Mouse (Mus musculus): ENCODE data around the gene Nfkb2. TPM values are rescaled to one million over a fixed set of nuclear protein-coding genes. Genes with fewer than 3 reads are reported as not detected.

Gene Nfkb2
- polyA plus RNA-seq, 1 experiment from 2014 or later, result 9.2 TPM

DNA sequence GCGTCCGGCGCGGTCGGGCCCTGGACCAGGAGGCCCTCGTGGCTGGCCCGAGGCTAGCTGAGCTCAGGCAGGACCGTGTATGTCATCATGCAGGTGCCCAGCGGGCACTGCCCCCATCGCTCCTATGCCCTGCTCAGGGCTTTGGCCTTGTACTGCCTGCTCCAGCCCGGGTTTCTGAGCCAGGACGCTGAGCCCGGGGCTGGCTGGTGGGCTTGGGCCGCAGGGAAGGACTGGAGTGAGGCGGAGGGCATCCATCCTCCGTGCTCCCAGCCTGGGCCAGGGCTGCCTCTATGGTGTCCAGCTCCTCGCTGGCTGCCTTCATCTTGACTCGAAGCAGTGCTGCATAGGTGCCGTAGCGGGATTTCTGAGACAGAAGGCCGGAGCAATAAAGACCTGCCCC lies 8.4 kb downstream of the Nfkb2 start:
- Histone ChIP-seq H3K36me3 (ENCODE audit: control insufficient read depth, insufficient read depth, low read length) (peaks cover 32% of the 10 kb centered on the region), H3K4me2 (ENCODE audit: low read length) (no peak overlapping the region), H3K9ac (ENCODE audit: low read length) (no peak overlapping the region), H3K4me1 (replicated peaks; ENCODE audit: control insufficient read depth, insufficient read depth, low read length) (peaks cover 39% of the 10 kb centered on the region), H3K27ac (ENCODE audit: low read depth) (no peak overlapping the region), H3K27me3 (replicated peaks; ENCODE audit: control insufficient read depth, insufficient read depth, low read length) (peaks cover 20% of the 10 kb centered on the region), H3K9me3 (ENCODE audit: control insufficient read depth, low read length) (no peaks in the 10 kb centered on the region), H3K4me3 (ENCODE audit: low read depth, low read length) (no peak overlapping the region)
- DNase-seq (ENCODE audit: low spot score) (no peak), ATAC-seq (replicated peaks; ENCODE audit: low FRiP score, low TSS enrichment, low read depth) (no peak)
- WGBS, result 92% methylated on average over 20 of the region's 21 CpGs

DNA sequence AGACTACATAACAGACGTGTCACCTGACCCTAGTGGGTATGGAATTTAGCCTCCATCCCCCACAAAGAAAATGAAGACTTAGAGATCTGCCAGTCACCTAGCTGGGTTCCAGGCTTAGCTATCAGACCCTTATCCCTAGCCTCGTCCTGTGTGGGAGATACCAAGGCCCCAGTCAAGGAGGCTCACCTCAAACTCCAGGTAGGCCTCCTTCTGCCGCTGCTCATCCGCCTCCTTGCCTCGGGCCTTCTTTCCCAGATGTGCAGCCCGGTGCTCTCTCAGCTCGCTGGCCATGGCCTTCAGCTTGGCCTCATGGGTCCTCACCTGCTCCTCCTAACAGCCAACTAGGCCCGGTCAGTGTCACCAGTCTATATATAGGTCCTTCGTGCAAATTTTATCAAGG lies 9.0 kb downstream of the Nfkb2 start:
- peaks cover 40% of the 10 kb centered on the region for H3K4me1 ChIP-seq (replicated peaks; ENCODE audit: control insufficient read depth, insufficient read depth, low read length)
- H3K4me3 ChIP-seq (ENCODE audit: low read depth, low read length), result no peak overlapping the region
- peaks cover 28% of the 10 kb centered on the region for H3K36me3 ChIP-seq (ENCODE audit: control insufficient read depth, insufficient read depth, low read length)
- no peaks in the 10 kb centered on the region for H3K9me3 ChIP-seq (ENCODE audit: control insufficient read depth, low read length)
- 81% methylated on average over 9 of the region's 9 CpGs for WGBS
- no peak overlapping the region for H3K27ac ChIP-seq (ENCODE audit: low read depth)
- no peak for ATAC-seq (replicated peaks; ENCODE audit: low FRiP score, low TSS enrichment, low read depth)
- H3K9ac ChIP-seq (ENCODE audit: low read length), result no peak overlapping the region
- no peak overlapping the region for H3K4me2 ChIP-seq (ENCODE audit: low read length)
- peak; percentile 41 for DNase-seq (ENCODE audit: low spot score)
- peaks cover 25% of the 10 kb centered on the region for H3K27me3 ChIP-seq (replicated peaks; ENCODE audit: control insufficient read depth, insufficient read depth, low read length)

DNA sequence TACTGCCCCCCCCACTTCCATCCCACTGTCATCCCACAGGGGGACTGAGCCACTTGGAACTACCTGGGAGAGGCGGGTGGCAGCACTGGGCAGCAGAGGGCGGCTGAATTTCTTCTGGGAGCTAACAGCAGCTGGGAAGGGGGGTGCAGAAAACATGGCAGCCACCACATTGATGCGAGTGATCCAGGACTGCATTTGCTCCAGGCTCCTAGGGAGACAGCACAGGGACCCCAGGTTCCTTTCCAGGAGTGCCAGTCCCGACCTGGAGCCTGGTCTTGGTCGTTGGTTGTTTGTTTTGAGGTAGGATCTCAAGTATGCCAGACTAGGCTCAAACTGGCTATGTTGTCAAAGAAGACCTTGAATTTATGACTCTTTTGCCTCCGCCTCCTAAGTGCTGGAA lies 9.5 kb downstream of the Nfkb2 start:
- no peak overlapping the region for H3K4me3 ChIP-seq (ENCODE audit: low read depth, low read length)
- no peak overlapping the region for H3K27ac ChIP-seq (ENCODE audit: low read depth)
- no peak overlapping the region for H3K4me2 ChIP-seq (ENCODE audit: low read length)
- ATAC-seq (replicated peaks; ENCODE audit: low FRiP score, low TSS enrichment, low read depth) (no peak), DNase-seq (ENCODE audit: low spot score) (no peak)
- H3K27me3 ChIP-seq (replicated peaks; ENCODE audit: control insufficient read depth, insufficient read depth, low read length), result peaks cover 28% of the 10 kb centered on the region
- H3K4me1 ChIP-seq (replicated peaks; ENCODE audit: control insufficient read depth, insufficient read depth, low read length), result peaks cover 43% of the 10 kb centered on the region
- no peak overlapping the region for H3K9ac ChIP-seq (ENCODE audit: low read length)
- 65% methylated on average over 6 of the region's 6 CpGs for WGBS
- no peaks in the 10 kb centered on the region for H3K9me3 ChIP-seq (ENCODE audit: control insufficient read depth, low read length)
- peaks cover 28% of the 10 kb centered on the region for H3K36me3 ChIP-seq (ENCODE audit: control insufficient read depth, insufficient read depth, low read length)

DNA sequence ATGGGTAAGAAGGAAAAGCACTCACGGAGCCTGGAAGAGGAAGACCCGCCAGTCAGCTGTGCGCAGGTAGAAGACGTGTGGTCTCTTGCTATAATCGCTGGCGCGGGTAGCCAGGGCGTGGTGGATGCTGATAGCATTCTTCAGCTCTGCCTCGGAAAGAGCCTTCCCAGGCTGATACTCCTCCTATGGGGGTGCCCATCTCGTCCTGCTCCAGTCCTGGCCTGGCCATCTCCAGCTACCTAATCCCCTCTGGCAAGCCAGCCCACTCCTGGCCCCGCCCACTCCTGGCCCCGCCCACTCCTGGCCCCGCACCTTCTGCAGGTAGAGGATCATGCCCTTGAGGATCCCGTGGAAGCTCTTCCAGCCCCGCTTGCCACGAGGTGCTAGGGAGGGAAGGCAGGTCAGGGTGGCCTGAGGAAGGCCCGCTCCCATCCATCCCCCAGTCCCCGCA lies 10.1 kb downstream of the Nfkb2 start:
- Histone ChIP-seq H3K27ac (ENCODE audit: low read depth) (peak overlapping the region; percentile 90; the same call in 1 of the 2 replicates), H3K9ac (ENCODE audit: low read length) (peak overlapping the region; percentile 29)
- WGBS, result 21% methylated on average over 18 of the region's 18 CpGs

DNA sequence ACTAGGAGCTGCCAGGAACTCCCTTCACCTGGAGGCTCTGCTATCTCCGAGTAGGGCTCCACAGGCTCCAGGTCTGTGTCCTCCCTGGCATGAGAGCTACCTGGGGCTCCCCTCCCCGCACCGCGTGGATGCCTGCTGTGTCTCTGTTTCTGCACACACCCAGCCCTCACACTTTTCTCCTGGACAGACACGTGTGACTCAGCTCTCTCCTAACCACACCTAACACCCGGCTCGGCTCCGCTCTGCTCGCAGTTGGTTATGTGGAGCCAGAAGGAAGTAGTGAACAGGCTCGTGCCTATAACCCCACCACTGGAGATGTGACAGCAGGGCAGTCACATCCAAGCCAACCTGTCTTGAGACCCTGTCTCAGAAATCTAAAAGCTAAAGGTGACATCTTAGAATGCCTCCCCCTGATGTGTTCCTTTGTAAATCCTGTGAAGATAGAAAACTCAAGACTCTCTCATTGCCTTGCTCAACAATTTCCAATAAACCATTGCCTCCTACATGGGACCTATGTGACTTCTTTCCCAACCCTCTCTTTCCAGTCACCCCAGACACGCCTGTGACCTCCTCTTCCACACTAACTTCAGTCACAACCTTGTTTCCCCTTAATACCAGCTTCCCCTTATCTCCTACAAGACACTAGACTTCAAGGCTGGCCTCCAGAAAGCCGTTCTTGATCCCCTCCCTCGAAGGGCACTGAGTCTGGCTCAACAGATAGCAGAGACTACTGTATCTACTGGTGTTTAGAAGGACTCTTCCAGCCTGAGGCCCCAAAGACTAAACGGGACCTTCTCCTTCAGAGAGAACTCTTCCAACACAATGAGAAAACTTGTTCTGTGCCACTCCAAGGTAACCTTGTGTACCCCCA lies 11.0 kb downstream of the Nfkb2 start:
- H3K27ac ChIP-seq (ENCODE audit: low read depth), result peak overlapping the region; percentile 90
- WGBS, result 15% methylated on average over 14 of the region's 14 CpGs
- peaks cover 48% of the 10 kb centered on the region for H3K4me1 ChIP-seq (replicated peaks; ENCODE audit: control insufficient read depth, insufficient read depth, low read length)
- no peaks in the 10 kb centered on the region for H3K9me3 ChIP-seq (ENCODE audit: control insufficient read depth, low read length)
- H3K4me3 ChIP-seq (ENCODE audit: low read depth, low read length), result peak overlapping the region; percentile 13; the same call in 1 of the 2 replicates
- H3K36me3 ChIP-seq (ENCODE audit: control insufficient read depth, insufficient read depth, low read length), result peaks cover 24% of the 10 kb centered on the region
- DNase-seq (ENCODE audit: low spot score) (peak; percentile 69), ATAC-seq (replicated peaks; ENCODE audit: low FRiP score, low TSS enrichment, low read depth) (no peak)
- peak overlapping the region; percentile 29 for H3K9ac ChIP-seq (ENCODE audit: low read length)
- peaks cover 38% of the 10 kb centered on the region for H3K27me3 ChIP-seq (replicated peaks; ENCODE audit: control insufficient read depth, insufficient read depth, low read length)
- peak overlapping the region; percentile 61 for H3K4me2 ChIP-seq (ENCODE audit: low read length)

More for the DNA sequence above, 10.1 kb downstream of the Nfkb2 start:
- Histone ChIP-seq H3K27me3 (replicated peaks; ENCODE audit: control insufficient read depth, insufficient read depth, low read length) (peaks cover 34% of the 10 kb centered on the region), H3K4me2 (ENCODE audit: low read length) (peak overlapping the region; percentile 61), H3K4me1 (replicated peaks; ENCODE audit: control insufficient read depth, insufficient read depth, low read length) (peaks cover 42% of the 10 kb centered on the region), H3K9me3 (ENCODE audit: control insufficient read depth, low read length) (no peaks in the 10 kb centered on the region), H3K36me3 (ENCODE audit: control insufficient read depth, insufficient read depth, low read length) (peaks cover 28% of the 10 kb centered on the region), H3K4me3 (ENCODE audit: low read depth, low read length) (no peak overlapping the region; the same call in 1 of the 2 replicates)
- DNase-seq (ENCODE audit: low spot score), result no peak
- no peak for ATAC-seq (replicated peaks; ENCODE audit: low FRiP score, low TSS enrichment, low read depth)

DNA sequence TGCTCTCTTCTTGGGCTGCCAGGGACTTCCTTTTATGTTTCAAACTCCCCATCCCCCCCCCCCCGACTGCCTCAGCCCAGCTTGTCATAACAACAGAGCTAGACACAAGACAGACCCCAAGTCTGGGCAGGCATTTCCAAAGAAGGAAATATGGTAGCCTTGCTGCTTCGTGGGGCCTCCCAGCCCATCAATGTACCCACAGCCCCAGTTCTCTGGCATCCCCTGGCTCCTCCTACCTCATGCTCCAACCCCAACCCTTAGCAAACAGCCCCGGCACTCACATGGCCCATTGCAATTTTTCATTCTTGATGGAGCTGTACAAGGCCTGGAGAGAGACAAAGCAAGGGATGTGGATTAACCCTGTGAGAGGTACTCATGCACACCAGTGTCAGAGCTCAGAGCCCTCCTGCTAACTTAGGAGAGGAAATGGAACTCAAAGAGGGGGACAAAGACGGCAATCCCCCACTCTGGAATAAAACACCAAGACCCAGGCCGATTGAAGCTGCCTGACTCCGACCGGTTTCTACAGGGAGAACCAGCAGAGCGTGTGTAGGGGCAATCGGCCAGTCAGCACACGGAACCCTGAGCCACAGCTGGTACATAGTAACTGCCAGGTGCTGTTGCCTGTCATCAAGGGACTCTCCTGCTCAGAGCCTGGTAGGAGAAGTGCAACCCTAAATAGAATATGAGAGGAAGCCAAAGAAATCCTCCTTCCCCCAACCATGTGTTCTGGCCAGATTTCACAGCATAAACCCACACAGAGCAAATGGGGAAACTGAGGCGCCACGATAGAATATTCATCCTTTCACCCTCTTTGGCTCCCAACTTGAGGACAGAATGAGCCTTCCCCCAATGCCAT lies 11.9 kb downstream of the Nfkb2 start:
- 19% methylated on average over 12 of the region's 12 CpGs for WGBS
- peak overlapping the region; percentile 61 for H3K4me2 ChIP-seq (ENCODE audit: low read length)
- no peak for DNase-seq (ENCODE audit: low spot score)
- H3K27me3 ChIP-seq (replicated peaks; ENCODE audit: control insufficient read depth, insufficient read depth, low read length), result peaks cover 45% of the 10 kb centered on the region
- ATAC-seq (replicated peaks; ENCODE audit: low FRiP score, low TSS enrichment, low read depth), result peak; percentile 67
- H3K36me3 ChIP-seq (ENCODE audit: control insufficient read depth, insufficient read depth, low read length), result peaks cover 16% of the 10 kb centered on the region
- H3K9ac ChIP-seq (ENCODE audit: low read length), result peak overlapping the region; percentile 76
- peak overlapping the region; percentile 90 for H3K27ac ChIP-seq (ENCODE audit: low read depth)
- peaks cover 48% of the 10 kb centered on the region for H3K4me1 ChIP-seq (replicated peaks; ENCODE audit: control insufficient read depth, insufficient read depth, low read length)
- H3K4me3 ChIP-seq (ENCODE audit: low read depth, low read length), result peak overlapping the region; percentile 66
- no peaks in the 10 kb centered on the region for H3K9me3 ChIP-seq (ENCODE audit: control insufficient read depth, low read length)

DNA sequence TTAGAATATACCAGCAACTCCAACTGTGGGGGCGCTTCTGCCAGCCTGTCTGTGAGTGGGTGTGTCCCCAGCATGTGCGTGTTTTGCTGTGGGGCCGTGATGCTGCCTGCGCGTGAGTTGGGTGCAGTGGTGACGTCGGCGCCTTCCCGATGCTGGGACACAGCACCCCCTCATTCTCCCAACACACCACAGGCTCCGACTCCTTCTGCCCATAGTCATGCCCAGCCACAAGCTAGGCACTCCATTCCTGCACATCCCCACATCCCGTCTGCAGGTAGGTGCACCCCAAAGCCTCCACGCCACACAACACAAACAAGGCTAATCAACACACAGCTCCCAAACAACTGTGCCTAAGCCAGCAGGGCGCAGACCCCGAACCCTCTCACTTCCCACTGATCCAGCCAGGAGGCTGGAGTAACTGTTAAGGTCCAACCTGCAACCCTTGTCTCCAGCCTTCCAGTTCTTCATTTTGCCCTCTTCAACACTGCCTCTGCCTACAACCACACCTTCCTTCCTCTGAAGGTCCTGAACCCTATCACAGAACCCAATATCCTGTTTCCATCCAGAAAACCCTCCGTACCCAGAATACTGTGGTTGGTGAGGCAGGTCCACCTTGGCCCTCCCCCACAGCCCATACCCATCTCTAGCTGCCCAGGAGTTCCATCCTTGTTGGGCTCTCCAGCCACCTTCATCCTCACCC lies 12.9 kb downstream of the Nfkb2 start:
- H3K27ac ChIP-seq (ENCODE audit: low read depth), result peak overlapping the region; percentile 90
- H3K9ac ChIP-seq (ENCODE audit: low read length), result peak overlapping the region; percentile 76
- 15% methylated on average over 15 of the region's 15 CpGs for WGBS
- DNase-seq (ENCODE audit: low spot score) (no peak), ATAC-seq (replicated peaks; ENCODE audit: low FRiP score, low TSS enrichment, low read depth) (no peak)
- H3K27me3 ChIP-seq (replicated peaks; ENCODE audit: control insufficient read depth, insufficient read depth, low read length), result peaks cover 45% of the 10 kb centered on the region
- peaks cover 58% of the 10 kb centered on the region for H3K4me1 ChIP-seq (replicated peaks; ENCODE audit: control insufficient read depth, insufficient read depth, low read length)
- peak overlapping the region; percentile 66 for H3K4me3 ChIP-seq (ENCODE audit: low read depth, low read length)
- H3K4me2 ChIP-seq (ENCODE audit: low read length), result peak overlapping the region; percentile 61
- no peaks in the 10 kb centered on the region for H3K9me3 ChIP-seq (ENCODE audit: control insufficient read depth, low read length)
- peaks cover 7% of the 10 kb centered on the region; the same call in 1 of the 2 replicates for H3K36me3 ChIP-seq (ENCODE audit: control insufficient read depth, insufficient read depth, low read length)

DNA sequence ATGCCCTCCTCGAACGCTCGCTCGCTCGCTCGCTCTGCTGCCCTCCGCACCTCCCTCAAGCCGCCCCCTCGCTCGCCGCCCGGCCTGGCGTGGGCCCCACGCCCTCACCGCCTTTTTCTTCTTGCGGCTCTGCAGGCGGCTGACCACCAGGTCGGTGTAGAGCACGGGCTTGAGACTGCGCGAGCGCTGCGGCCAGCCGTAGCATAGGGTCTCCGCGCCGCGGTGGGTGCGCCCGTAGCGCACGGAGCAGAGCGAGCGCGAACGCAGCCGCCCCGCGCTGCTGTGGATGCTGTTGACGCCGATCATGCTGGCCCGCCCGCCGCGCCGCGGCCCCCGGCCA lies 13.4 kb downstream of the Nfkb2 start:
- Histone ChIP-seq H3K9ac (ENCODE audit: low read length) (peak overlapping the region; percentile 76), H3K9me3 (ENCODE audit: control insufficient read depth, low read length) (no peaks in the 10 kb centered on the region), H3K4me2 (ENCODE audit: low read length) (peak overlapping the region; percentile 61), H3K27me3 (replicated peaks; ENCODE audit: control insufficient read depth, insufficient read depth, low read length) (peaks cover 45% of the 10 kb centered on the region), H3K4me1 (replicated peaks; ENCODE audit: control insufficient read depth, insufficient read depth, low read length) (peaks cover 59% of the 10 kb centered on the region), H3K27ac (ENCODE audit: low read depth) (peak overlapping the region; percentile 90), H3K4me3 (ENCODE audit: low read depth, low read length) (peak overlapping the region; percentile 66), H3K36me3 (ENCODE audit: control insufficient read depth, insufficient read depth, low read length) (peaks cover 3% of the 10 kb centered on the region; the same call in 1 of the 2 replicates)
- DNase-seq (ENCODE audit: low spot score), result no peak
- peak; percentile 2; the same call in 1 of the 2 replicates for ATAC-seq (replicated peaks; ENCODE audit: low FRiP score, low TSS enrichment, low read depth)
- WGBS, result 2% methylated on average over 47 of the region's 48 CpGs
